Mouse (Mus musculus) liver, postnatal 0 days (tissue): ENCODE data around the gene Ablim1. TPM values are rescaled to one million over a fixed set of nuclear protein-coding genes. Genes with fewer than 3 reads are reported as not detected.

Experiments used
- ATAC-seq: fragments of 200-750 bp; cut with Nextera tagmentation; 2 replicates; pipeline ENCODE4 v1.8.0; 2017; ENCODE audit warnings: mild to moderate bottlenecking, moderate library complexity
- DNase-seq: peaks from one replicate; pipeline ENCODE4 v3.0.0-alpha.2; 2016
- H3K27ac ChIP-seq: fragments of 300-500 bp; sonication (generic); 2 replicates; pipeline ENCODE4 v1.5.1; 2014; ENCODE audit warnings: antibody characterized with exemption, moderate library complexity, mild to moderate bottlenecking, low read depth
- H3K27me3 ChIP-seq: fragments of 300-500 bp; sonication (generic); 2 replicates; pipeline ENCODE4 v1.6.1; 2014; ENCODE audit warnings: low read length, control low read depth, mixed read lengths; ENCODE audit not compliant: insufficient read depth
- H3K36me3 ChIP-seq: fragments of 300-500 bp; sonication (generic); replicated peaks from 2 replicates; pipeline ENCODE4 v1.6.1; 2014; ENCODE audit warnings: mild to moderate bottlenecking, control low read depth, low read length, moderate library complexity, mixed read lengths; ENCODE audit not compliant: insufficient read depth
- H3K4me1 ChIP-seq: fragments of 300-500 bp; sonication (generic); 2 replicates; pipeline ENCODE4 v1.6.1; 2014; ENCODE audit warnings: antibody characterized with exemption, mild to moderate bottlenecking, control low read depth; ENCODE audit not compliant: insufficient read depth
- H3K4me2 ChIP-seq: fragments of 300-500 bp; sonication (generic); 2 replicates; pipeline ENCODE4 v1.6.1; 2014; ENCODE audit warnings: low read depth, mild to moderate bottlenecking, low read length, moderate library complexity, mixed read lengths
- H3K4me3 ChIP-seq: fragments of 300-500 bp; sonication (generic); 2 replicates; pipeline ENCODE4 v1.5.1; 2014; ENCODE audit warnings: low read depth, low read length
- H3K9ac ChIP-seq: fragments of 300-500 bp; sonication (generic); replicated peaks from 2 replicates; pipeline ENCODE4 v1.6.1; 2014; ENCODE audit warnings: mild to moderate bottlenecking, moderate library complexity
- H3K9me3 ChIP-seq: fragments of 300-500 bp; sonication (generic); 2 replicates; pipeline ENCODE4 v1.6.1; 2016; ENCODE audit warnings: mild to moderate bottlenecking, control low read depth, low read length, mixed read lengths
- CTCF ChIP-seq: sonication (generic); IDR thresholded peaks from 2 replicates; pipeline ENCODE4 v1.5.1; 2016; ENCODE audit warnings: antibody characterized with exemption, low read depth
- EP300 ChIP-seq: IDR thresholded peaks from 2 replicates; pipeline ENCODE4 v1.6.1; 2016; ENCODE audit warnings: antibody characterized with exemption, low read depth, mild to moderate bottlenecking
- WGBS: fragments of 180-500 bp; shearing (Covaris S2); extraction: QIAGEN DNeasy Blood & Tissue Kit; methylation state at CpG from one replicate; pipeline ENCODE4 v1.1.7; 2014; ENCODE audit not compliant: insufficient replicate concordance; 5-methylcytosine and 5-hydroxymethylcytosine counted together
- polyA plus RNA-seq: library from polyadenylated mRNA; unstranded; fragments of >200 nt; fragmentation: Nextera tagmentation; extraction: Ambion mirVana; gene quantifications from 2 replicates; pipeline ENCODE4 v1.2.1, GENCODE M21; 2015

Gene Ablim1
- polyA plus RNA-seq, 1 experiment from 2014 or later, result 12.0 TPM

- Histone ChIP-seq H3K27me3 (no peaks in the 10 kb centered on the region), H3K4me1 (no peaks in the 10 kb centered on the region), H3K36me3 (no peaks in the 10 kb centered on the region), H3K27ac (no peak overlapping the region), H3K9me3 (peaks cover 8% of the 10 kb centered on the region; the same call in 1 of the 2 replicates), H3K4me2 (no peak overlapping the region), H3K9ac (no peak overlapping the region), H3K4me3 (no peak overlapping the region)
- no peak for DNase-seq
- TF ChIP-seq EP300 (no peak), CTCF (no peak)
- no peak for ATAC-seq
These were observed 34.4 kb upstream of the Ablim1 start for GRCm38 (mm10) chr19:57349096-57349495.

GRCm38 (mm10) chr19:57344678-57345077 is 30.0 kb upstream of the Ablim1 start:
- TF ChIP-seq CTCF, result no peak
- TF ChIP-seq EP300, result no peak
- no peaks in the 10 kb centered on the region for H3K36me3 ChIP-seq
- no peak for DNase-seq
- peaks cover 8% of the 10 kb centered on the region; the same call in 1 of the 2 replicates for H3K9me3 ChIP-seq
- peaks cover 6% of the 10 kb centered on the region for H3K4me1 ChIP-seq
- H3K27ac ChIP-seq, result no peak overlapping the region
- H3K27me3 ChIP-seq, result no peaks in the 10 kb centered on the region
- no peak for ATAC-seq
- no peak overlapping the region for H3K9ac ChIP-seq
- H3K4me3 ChIP-seq, result no peak overlapping the region
- WGBS, result 74% methylated on average over 1 of the region's 1 CpGs
- H3K4me2 ChIP-seq, result no peak overlapping the region

DNA sequence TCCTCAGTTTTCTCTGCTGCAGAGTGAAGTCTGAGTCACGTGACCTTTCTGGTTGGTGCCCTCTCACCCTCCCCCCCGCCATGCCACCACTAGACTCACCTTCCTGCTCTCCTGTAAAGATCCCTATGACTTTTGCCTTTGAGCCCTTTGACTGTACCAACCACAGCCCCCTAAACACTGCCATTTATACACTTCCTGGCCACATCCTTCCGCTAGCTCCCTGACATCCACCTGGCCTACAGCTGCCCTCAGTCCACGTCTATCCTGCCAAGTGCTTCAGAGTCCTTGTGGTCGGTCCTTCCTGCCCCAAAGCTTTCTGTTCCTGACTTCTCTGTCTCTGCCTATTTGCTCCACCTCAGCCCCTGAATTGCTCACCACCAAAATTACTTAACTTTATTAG is 29.1 kb upstream of the Ablim1 start:
- Histone ChIP-seq H3K9ac (no peak overlapping the region), H3K4me1 (peaks cover 8% of the 10 kb centered on the region), H3K4me2 (no peak overlapping the region), H3K9me3 (peaks cover 8% of the 10 kb centered on the region; the same call in 1 of the 2 replicates), H3K4me3 (no peak overlapping the region), H3K27me3 (no peaks in the 10 kb centered on the region), H3K36me3 (no peaks in the 10 kb centered on the region), H3K27ac (no peak overlapping the region)
- WGBS, result 30% methylated on average over 5 of the region's 5 CpGs
- TF ChIP-seq CTCF, result no peak
- DNase-seq, result no peak
- ATAC-seq, result 0 out of 2 replicates have a peak, but pooled peaks have one; percentile 17

DNA sequence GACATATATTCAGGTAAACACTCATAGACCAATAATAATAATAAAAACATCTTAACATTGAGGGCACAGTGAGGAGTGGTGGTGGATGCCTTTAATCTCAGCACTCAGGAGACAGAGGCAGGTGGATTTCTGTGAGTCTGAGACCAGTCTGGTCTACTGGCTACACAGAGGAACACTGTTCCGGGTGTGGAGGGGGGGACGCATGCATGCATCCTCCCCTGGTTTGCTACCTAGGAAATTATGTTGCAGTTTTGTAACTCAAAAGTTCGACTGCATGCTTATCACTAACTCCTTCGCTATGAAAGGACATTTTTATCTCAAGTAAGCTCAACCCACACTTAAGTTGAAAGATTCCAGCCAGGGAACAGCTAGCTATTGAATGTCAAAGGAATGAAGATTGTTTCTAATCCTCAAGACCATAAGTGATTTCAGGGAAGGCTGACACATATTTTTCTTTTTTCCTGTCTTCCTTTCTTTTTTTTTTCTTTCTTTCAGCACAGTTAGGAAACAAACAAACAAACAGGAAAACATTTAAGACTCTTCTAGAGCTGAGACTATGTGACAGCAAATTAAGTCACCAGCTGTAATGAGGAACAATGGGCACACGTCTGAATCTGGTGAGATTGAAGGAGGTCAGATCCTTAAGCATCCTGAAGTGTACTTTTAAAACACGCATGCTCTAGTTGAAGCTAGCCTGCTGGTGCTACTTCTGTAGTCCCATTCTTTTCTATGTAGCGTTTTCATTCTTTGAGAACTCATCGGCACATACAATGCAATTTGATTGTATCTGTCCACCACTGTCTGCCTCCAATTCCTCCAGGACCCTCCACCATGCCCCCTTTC is 26.4 kb upstream of the Ablim1 start:
- TF ChIP-seq CTCF (no peak), EP300 (no peak)
- no peak for ATAC-seq
- 69% methylated on average over 8 of the region's 8 CpGs for WGBS
- Histone ChIP-seq H3K36me3 (no peaks in the 10 kb centered on the region), H3K4me2 (no peak overlapping the region), H3K27ac (no peak overlapping the region), H3K9ac (no peak overlapping the region), H3K4me1 (peaks cover 8% of the 10 kb centered on the region), H3K4me3 (no peak overlapping the region), H3K9me3 (peaks cover under 1% of the 10 kb centered on the region; the same call in 1 of the 2 replicates), H3K27me3 (no peaks in the 10 kb centered on the region)
- DNase-seq, result no peak

DNA sequence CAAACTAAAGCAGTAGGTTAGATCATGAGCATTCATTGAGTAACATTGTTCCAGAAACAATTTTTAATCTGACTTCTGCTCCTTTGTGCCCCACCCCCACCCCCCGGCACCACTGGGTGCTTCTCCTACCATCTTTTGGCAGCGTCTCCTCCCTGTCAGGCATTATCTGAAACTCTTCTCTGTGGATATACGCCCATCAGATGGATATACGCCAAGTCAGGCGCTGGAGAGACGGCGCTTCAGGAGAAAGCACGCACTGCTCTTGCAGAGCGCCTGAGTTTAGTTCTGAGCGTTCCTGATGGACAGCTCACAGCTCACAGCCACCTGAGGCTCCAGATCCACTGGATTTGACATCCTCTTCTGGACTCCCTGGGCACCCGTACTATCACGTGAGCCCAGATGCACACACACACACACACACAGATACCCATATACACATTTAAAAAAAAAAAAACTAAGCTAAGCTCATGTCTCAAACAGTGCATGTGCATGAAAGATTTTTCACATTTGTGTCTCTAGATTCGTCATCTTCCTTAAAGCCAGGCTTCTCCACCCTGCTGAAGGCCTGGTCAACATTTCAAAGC is 24.7 kb upstream of the Ablim1 start:
- 54% methylated on average over 13 of the region's 13 CpGs for WGBS
- peaks cover 8% of the 10 kb centered on the region for H3K4me1 ChIP-seq

GRCm38 (mm10) chr19:57335135-57335534 is 20.4 kb upstream of the Ablim1 start:
- no peak for TF ChIP-seq EP300
- no peak for TF ChIP-seq CTCF
- WGBS, result 76% methylated on average over 8 of the region's 8 CpGs
- no peaks in the 10 kb centered on the region for H3K36me3 ChIP-seq
- H3K27ac ChIP-seq, result no peak overlapping the region
- no peak overlapping the region for H3K4me3 ChIP-seq
- H3K9me3 ChIP-seq, result no peaks in the 10 kb centered on the region
- DNase-seq (no peak), ATAC-seq (no peak)
- H3K4me1 ChIP-seq, result 0 out of 2 replicates have a peak, but pooled peaks cover 2% of the 10 kb centered on the region
- no peak overlapping the region for H3K9ac ChIP-seq
- no peaks in the 10 kb centered on the region for H3K27me3 ChIP-seq
- no peak overlapping the region for H3K4me2 ChIP-seq

More for the DNA sequence above, 24.7 kb upstream of the Ablim1 start:
- Histone ChIP-seq H3K4me3 (no peak overlapping the region), H3K4me2 (0 out of 2 replicates have a peak overlapping the region, but pooled peaks have one; percentile 22), H3K36me3 (no peaks in the 10 kb centered on the region), H3K27me3 (no peaks in the 10 kb centered on the region), H3K9ac (no peak overlapping the region), H3K27ac (no peak overlapping the region), H3K9me3 (no peaks in the 10 kb centered on the region)
- ATAC-seq (0 out of 2 replicates have a peak, but pooled peaks have one; percentile 38), DNase-seq (no peak)
- no peak for TF ChIP-seq EP300
- TF ChIP-seq CTCF, result no peak
